Mouse (Mus musculus) midbrain, embryonic 16.5 days (tissue): Measurements from ENCODE around the gene Afg3l1. TPM values are rescaled to one million over a fixed set of nuclear protein-coding genes. Genes with fewer than 3 reads are reported as not detected.
A peak's percentile ranks its signal among the peaks of the same experiment; 100 is the strongest.
"Not testable (repeated sequence)": the region's sequence is repeated elsewhere in the genome, so short reads cannot be mapped to it uniquely, and the experiment has no call there.

Experiments
- ATAC-seq: fragments of 200-750 bp; cut with Nextera tagmentation; 2 replicates; pipeline ENCODE4 v1.8.0; 2017; ENCODE audit warnings: moderate TSS enrichment
- H3K27ac ChIP-seq: fragments of 300-500 bp; sonication (generic); 2 replicates; pipeline ENCODE4 v1.5.1; 2014; ENCODE audit warnings: mild to moderate bottlenecking, low read length, mixed read lengths
- H3K27me3 ChIP-seq: fragments of 300-500 bp; sonication (generic); 2 replicates; pipeline ENCODE4 v1.6.1; 2014; ENCODE audit warnings: low read depth, low read length, mixed read lengths; ENCODE audit not compliant: control insufficient read depth, insufficient read depth
- H3K36me3 ChIP-seq: fragments of 300-500 bp; sonication (generic); 2 replicates; pipeline ENCODE4 v1.6.1; 2014; ENCODE audit warnings: mild to moderate bottlenecking, low read length, moderate library complexity, mixed read lengths; ENCODE audit not compliant: control insufficient read depth, insufficient read depth
- H3K4me1 ChIP-seq: fragments of 300-500 bp; sonication (generic); 2 replicates; pipeline ENCODE4 v1.6.1; 2014; ENCODE audit warnings: mild to moderate bottlenecking, low read length, mixed read lengths; ENCODE audit not compliant: control insufficient read depth, insufficient read depth
- H3K4me2 ChIP-seq: fragments of 300-500 bp; sonication (generic); 2 replicates; pipeline ENCODE4 v1.6.1; 2014; ENCODE audit warnings: mild to moderate bottlenecking, low read length, mixed read lengths
- H3K4me3 ChIP-seq: fragments of 300-500 bp; sonication (generic); 2 replicates; pipeline ENCODE4 v1.5.1; 2014; ENCODE audit warnings: low read depth, mild to moderate bottlenecking, low read length, moderate library complexity, mixed read lengths
- H3K9ac ChIP-seq: fragments of 300-500 bp; sonication (generic); 2 replicates; pipeline ENCODE4 v1.6.1; 2014; ENCODE audit warnings: low read depth, low read length, mixed read lengths
- H3K9me3 ChIP-seq: fragments of 300-500 bp; sonication (generic); replicated peaks from 2 replicates; pipeline ENCODE4 v1.6.1; 2014; ENCODE audit warnings: mild to moderate bottlenecking, low read length, mixed read lengths; ENCODE audit not compliant: control insufficient read depth, poor library complexity, severe bottlenecking
- WGBS: fragments of 180-500 bp; shearing (Covaris S2); extraction: QIAGEN DNeasy Blood & Tissue Kit; methylation state at CpG from one replicate; pipeline ENCODE4 v1.1.7; 2014; 5-methylcytosine and 5-hydroxymethylcytosine counted together
- polyA plus RNA-seq: library from polyadenylated mRNA; unstranded; fragments of >200 nt; fragmentation: Nextera tagmentation; extraction: Ambion mirVana; gene quantifications from 2 replicates; pipeline ENCODE4 v1.2.1, GENCODE M21; 2015

Gene Afg3l1
- polyA plus RNA-seq, 1 experiment from 2014 or later = 58.6 TPM

GRCm38 (mm10) chr8:123452149-123452548 is 25.6 kb upstream of the Afg3l1 start:
- Histone ChIP-seq H3K27ac (no peak overlapping the region), H3K4me2 (no peak overlapping the region), H3K4me1 (no peaks in the 10 kb centered on the region), H3K9ac (no peak overlapping the region), H3K9me3 (no peaks in the 10 kb centered on the region), H3K36me3 (peaks cover 38% of the 10 kb centered on the region), H3K4me3 (no peak overlapping the region), H3K27me3 (no peaks in the 10 kb centered on the region)
- ATAC-seq = no peak
- 87% methylated on average over 4 of the region's 4 CpGs for WGBS

- Histone ChIP-seq H3K9me3 (no peaks in the 10 kb centered on the region), H3K36me3 (peaks cover 47% of the 10 kb centered on the region), H3K4me2 (no peak overlapping the region), H3K9ac (no peak overlapping the region), H3K4me3 (no peak overlapping the region), H3K27ac (no peak overlapping the region), H3K4me1 (no peaks in the 10 kb centered on the region), H3K27me3 (no peaks in the 10 kb centered on the region)
- no peak for ATAC-seq
- WGBS = 86% methylated on average over 7 of the region's 7 CpGs
Measured at GRCm38 (mm10) chr8:123453291-123453690, 24.4 kb upstream of the Afg3l1 start.

GRCm38 (mm10) chr8:123453951-123454350 is 23.8 kb upstream of the Afg3l1 start:
- H3K9ac ChIP-seq = no peak overlapping the region
- WGBS = 82% methylated on average over 5 of the region's 5 CpGs
- H3K9me3 ChIP-seq = no peaks in the 10 kb centered on the region
- no peaks in the 10 kb centered on the region for H3K4me1 ChIP-seq
- peaks cover 53% of the 10 kb centered on the region for H3K36me3 ChIP-seq
- no peak overlapping the region for H3K4me2 ChIP-seq
- H3K27me3 ChIP-seq = no peaks in the 10 kb centered on the region
- H3K4me3 ChIP-seq = no peak overlapping the region
- no peak for ATAC-seq
- H3K27ac ChIP-seq = no peak overlapping the region

GRCm38 (mm10) chr8:123454559-123454958 is 23.1 kb upstream of the Afg3l1 start:
- H3K27ac ChIP-seq = no peak overlapping the region
- no peak for ATAC-seq
- peaks cover 58% of the 10 kb centered on the region for H3K36me3 ChIP-seq
- no peak overlapping the region for H3K4me2 ChIP-seq
- H3K9me3 ChIP-seq = no peaks in the 10 kb centered on the region
- H3K4me3 ChIP-seq = no peak overlapping the region
- no peaks in the 10 kb centered on the region for H3K4me1 ChIP-seq
- 96% methylated on average over 6 of the region's 6 CpGs for WGBS
- H3K27me3 ChIP-seq = no peaks in the 10 kb centered on the region
- H3K9ac ChIP-seq = no peak overlapping the region

GRCm38 (mm10) chr8:123463651-123464050 is 14.1 kb upstream of the Afg3l1 start:
- H3K4me2 ChIP-seq = no peak overlapping the region
- WGBS = 91% methylated on average over 4 of the region's 4 CpGs
- ATAC-seq = no peak
- no peaks in the 10 kb centered on the region for H3K27me3 ChIP-seq
- peaks cover 33% of the 10 kb centered on the region for H3K36me3 ChIP-seq
- no peak overlapping the region for H3K9ac ChIP-seq
- H3K27ac ChIP-seq = no peak overlapping the region
- H3K4me1 ChIP-seq = no peaks in the 10 kb centered on the region
- H3K9me3 ChIP-seq = no peaks in the 10 kb centered on the region
- no peak overlapping the region for H3K4me3 ChIP-seq

GRCm38 (mm10) chr8:123467476-123467875 is 10.2 kb upstream of the Afg3l1 start:
- Histone ChIP-seq H3K27me3 (no peaks in the 10 kb centered on the region), H3K36me3 (peaks cover 5% of the 10 kb centered on the region; the same call in 1 of the 2 replicates), H3K9me3 (no peaks in the 10 kb centered on the region), H3K4me2 (no peak overlapping the region), H3K4me3 (no peak overlapping the region), H3K9ac (no peak overlapping the region), H3K4me1 (no peaks in the 10 kb centered on the region), H3K27ac (no peak overlapping the region)
- WGBS = 81% methylated on average over 3 of the region's 3 CpGs
- ATAC-seq = no peak

GRCm38 (mm10) chr8:123472991-123473390 is 4.7 kb upstream of the Afg3l1 start:
- not testable (repeated sequence) for H3K4me1 ChIP-seq, H3K9ac ChIP-seq, ATAC-seq, H3K4me2 ChIP-seq, H3K27me3 ChIP-seq, H3K27ac ChIP-seq, H3K4me3 ChIP-seq, H3K36me3 ChIP-seq, H3K9me3 ChIP-seq
- 78% methylated on average over 6 of the region's 6 CpGs for WGBS

GRCm38 (mm10) chr8:123474549-123474948 is 3.2 kb upstream of the Afg3l1 start:
- not testable (repeated sequence) for H3K9me3 ChIP-seq, H3K27ac ChIP-seq, H3K9ac ChIP-seq, H3K4me2 ChIP-seq, H3K36me3 ChIP-seq, H3K27me3 ChIP-seq, H3K4me3 ChIP-seq, ATAC-seq
- H3K4me1 ChIP-seq = peaks cover 16% of the 10 kb centered on the region
- WGBS = 73% methylated on average over 5 of the region's 5 CpGs

- H3K9ac ChIP-seq = peak overlapping the region; percentile 79
- H3K4me1 ChIP-seq = peaks cover 16% of the 10 kb centered on the region
- H3K9me3 ChIP-seq = no peaks in the 10 kb centered on the region
- H3K4me2 ChIP-seq = peak overlapping the region; percentile 89
- peak overlapping the region; percentile 97 for H3K27ac ChIP-seq
- 6% methylated on average over 34 of the region's 34 CpGs for WGBS
- H3K4me3 ChIP-seq = peak overlapping the region; percentile 71
- peak; percentile 70 for ATAC-seq
- H3K36me3 ChIP-seq = peaks cover 5% of the 10 kb centered on the region; the same call in 1 of the 2 replicates
- no peaks in the 10 kb centered on the region for H3K27me3 ChIP-seq
Measured at GRCm38 (mm10) chr8:123476911-123477736, 579 bp upstream of the Afg3l1 start.
